Mouse (Mus musculus) mammary gland, adult 2 months (tissue): ENCODE data around the gene Krt71. TPM values are rescaled to one million over a fixed set of nuclear protein-coding genes. Genes with fewer than 3 reads are reported as not detected.

Experiments
- polyA plus RNA-seq: library from polyadenylated mRNA; depleted of rRNA; stranded (reverse); fragments of >200 nt; gene quantifications from 2 replicates; pipeline ENCODE4 v1.2.3, GENCODE M21; 2012; ENCODE audit warnings: low replicate concordance; rRNA removed

Krt71 gene
- 0.32 and 0.33 TPM in 2 replicates for polyA plus RNA-seq

DNA sequence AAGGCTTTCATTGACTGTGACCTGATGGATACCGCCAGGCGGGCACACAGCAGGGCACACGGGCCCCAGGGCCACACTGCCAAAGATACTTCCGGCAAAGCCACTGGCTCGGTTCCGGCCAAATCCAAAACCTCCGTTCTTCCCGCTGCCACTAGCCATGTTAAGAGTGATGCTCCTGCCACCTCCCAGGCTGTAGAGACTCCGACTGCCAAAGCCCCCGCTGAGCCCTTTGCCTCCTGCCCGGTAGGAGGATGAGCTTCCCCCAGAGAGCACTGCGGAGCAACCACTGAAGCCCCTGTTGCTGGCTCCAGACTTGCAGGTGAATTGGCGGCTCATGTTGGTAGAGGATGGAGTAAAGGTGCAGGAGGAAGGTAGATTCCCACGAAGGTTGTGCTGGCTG is at the start of gene Krt71:
TSS of gene Krt71 (minus strand) at position 399 of the 400 bp plus-strand sequence.

DNA sequence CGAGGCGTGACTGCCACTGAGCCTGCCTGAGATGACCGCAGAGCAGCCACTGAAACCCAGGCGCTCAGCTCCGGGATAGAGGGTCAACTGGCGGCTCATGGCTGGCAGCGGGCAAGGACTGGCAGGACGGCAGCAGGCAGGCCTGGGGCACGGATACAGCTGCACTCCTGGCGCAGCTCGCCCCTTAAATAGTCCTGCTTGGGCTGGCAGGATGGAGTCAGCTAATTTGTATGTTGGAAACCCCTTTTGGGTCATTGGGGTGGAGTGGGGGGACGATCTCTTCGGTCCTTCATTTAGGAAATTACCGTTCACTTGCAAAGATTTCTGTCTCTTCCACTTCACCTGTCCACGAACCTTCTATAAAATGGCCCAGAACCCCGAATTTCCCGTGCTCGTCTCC is 43.5 kb upstream of the Krt71 start, which contains the start of gene Krt72:
TSS of gene Krt72 (minus strand) at position 101 of the 400 bp plus-strand sequence.

DNA sequence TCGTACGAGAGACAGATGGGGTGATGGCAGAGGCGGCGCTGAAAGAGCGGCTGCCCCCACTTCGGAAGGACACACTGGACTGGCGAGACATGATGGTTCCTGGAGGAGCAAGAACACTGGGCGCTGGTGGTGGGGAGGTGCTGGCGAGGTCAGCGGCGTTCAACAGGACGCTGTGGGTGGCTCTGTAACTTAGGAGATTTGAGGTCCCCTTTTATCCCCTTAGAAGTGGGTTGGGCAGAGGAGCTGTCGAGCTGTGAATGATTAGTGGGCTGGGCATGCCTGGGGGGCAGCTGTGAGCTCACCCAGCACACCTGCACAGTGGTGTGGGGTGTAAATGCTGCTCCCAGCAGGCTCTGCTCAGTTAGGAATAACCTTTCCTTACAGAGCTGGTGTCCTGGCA is 30.2 kb downstream of the Krt71 start, which contains the start of gene Krt5:
TSS of gene Krt5 (minus strand) at position 179 of the 400 bp plus-strand sequence.

DNA sequence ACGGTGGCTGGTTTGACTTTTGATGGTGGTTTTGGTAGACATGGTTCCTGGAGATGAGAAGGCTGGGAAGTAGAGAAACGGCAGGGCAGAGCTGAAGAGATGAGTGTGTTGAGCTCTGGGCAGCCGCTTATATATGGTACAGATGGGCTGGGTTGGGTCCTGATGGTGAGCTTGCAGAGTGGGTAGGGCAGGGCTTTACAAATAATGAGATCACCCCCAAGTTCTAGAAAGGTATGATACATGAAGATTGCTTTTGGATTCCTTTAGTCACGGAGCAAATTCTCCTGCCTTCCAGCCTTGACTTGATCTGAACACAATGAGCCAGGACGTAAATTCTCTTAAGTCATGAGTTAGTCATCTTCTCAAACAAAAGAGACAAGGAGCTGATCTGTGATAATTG is 48.7 kb downstream of the Krt71 start, which contains the start of gene Krt6a:
TSS of gene Krt6a (minus strand) at position 101 of the 400 bp plus-strand sequence.

Other genes with a start within 250 kb of the Krt71 start
- not detected in 2 replicates for gene Gm49425, start 225.8 kb downstream of the Krt71 start, polyA plus RNA-seq
- 0.05 TPM in 1 of 2 replicates, not detected in the other for gene Krt84, start 210.3 kb downstream of the Krt71 start, polyA plus RNA-seq
- not detected in 2 replicates for gene Krt82, start 192.4 kb downstream of the Krt71 start, polyA plus RNA-seq
- gene Krt90, start 180.2 kb downstream of the Krt71 start, polyA plus RNA-seq = not detected in 2 replicates
- 0.91 TPM in 1 of 2 replicates, not detected in the other for gene Krt75, start 169.2 kb downstream of the Krt71 start, polyA plus RNA-seq
- gene Gm5414, start 114.9 kb downstream of the Krt71 start, polyA plus RNA-seq = not detected in 2 replicates
- not detected in 2 replicates for gene Gm5478, start 95.7 kb downstream of the Krt71 start, polyA plus RNA-seq
- gene Krt6b, start 62.8 kb downstream of the Krt71 start, polyA plus RNA-seq = not detected in 2 replicates
- 0.92 and 5.4 TPM in 2 replicates for gene Krt6a, start 48.8 kb downstream of the Krt71 start, polyA plus RNA-seq
- 44.7 and 80.1 TPM in 2 replicates for gene Krt5, start 30.2 kb downstream of the Krt71 start, polyA plus RNA-seq
- not detected in 2 replicates for gene Krt72, start 43.4 kb upstream of the Krt71 start, polyA plus RNA-seq
- gene Krt73, start 59.2 kb upstream of the Krt71 start, polyA plus RNA-seq = 0.09 TPM in 1 of 2 replicates, not detected in the other
- not detected in 2 replicates for gene Krt2, start 75.1 kb upstream of the Krt71 start, polyA plus RNA-seq
- gene Krt1, start 107.7 kb upstream of the Krt71 start, polyA plus RNA-seq = 0.33 and 7.3 TPM in 2 replicates
- 1.3 and 31.1 TPM in 2 replicates for gene Krt77, start 126.6 kb upstream of the Krt71 start, polyA plus RNA-seq
- not detected in 2 replicates for gene Krt76, start 149.8 kb upstream of the Krt71 start, polyA plus RNA-seq
- gene Krt4, start 181.6 kb upstream of the Krt71 start, polyA plus RNA-seq = 0.57 and 1.0 TPM in 2 replicates
- gene Krt79, start 197.2 kb upstream of the Krt71 start, polyA plus RNA-seq = 0.96 and 18.1 TPM in 2 replicates
- gene Krt78, start 211.2 kb upstream of the Krt71 start, polyA plus RNA-seq = 0.36 and 0.70 TPM in 2 replicates